Mouse (Mus musculus) brain, embryonic 14.5 days (tissue): ENCODE measurements around the gene Cpa2.

Source experiments
- CTCF ChIP-seq: fragments of 200-500 bp; IDR thresholded peaks from 2 replicates; pipeline ENCODE4 v1.5.1; 2012; ENCODE audit warnings: inconsistent platforms, mild to moderate bottlenecking, moderate library complexity, borderline replicate concordance; ENCODE audit not compliant: insufficient read depth, insufficient read length; ENCODE audit errors: extremely low read depth
- POLR2A ChIP-seq: fragments of 200-500 bp; IDR thresholded peaks from 2 replicates; pipeline ENCODE4 v1.6.1; 2012; ENCODE audit warnings: mild to moderate bottlenecking, inconsistent platforms, borderline replicate concordance; ENCODE audit not compliant: poor library complexity, insufficient read depth, insufficient read length, severe bottlenecking; ENCODE audit errors: extremely low read depth

GRCm38 (mm10) chr6:30568069-30568468 is 26.7 kb downstream of the Cpa2 start, which contains the start of gene Cpa4:
- no peak for TF ChIP-seq POLR2A
- TF ChIP-seq CTCF: no peak
